Comparison of ENCODE assay signal across 16 mouse cellular contexts in the genomic region with DNA sequence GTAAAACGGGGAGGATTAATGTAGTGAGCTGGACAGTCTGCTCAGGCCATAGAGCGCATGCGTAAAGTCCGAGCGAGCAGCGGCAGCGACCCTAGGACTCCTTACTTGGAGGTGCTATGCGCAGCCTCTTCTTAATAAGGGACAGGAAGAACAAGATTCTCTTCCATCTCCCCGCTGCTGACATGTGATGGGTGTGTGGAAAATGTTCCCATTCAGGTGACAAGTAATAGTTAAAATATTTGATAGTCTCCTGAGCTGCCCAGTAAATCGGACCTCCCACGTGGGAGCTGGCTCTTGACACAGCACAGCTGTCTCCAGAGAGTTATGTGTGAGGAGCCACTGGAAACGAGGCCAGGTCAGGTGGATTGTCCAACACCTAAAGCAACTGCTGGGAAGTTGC. TPM values are rescaled to one million over a fixed set of nuclear protein-coding genes. Genes with fewer than 3 reads are reported as not detected.
A peak's percentile ranks its signal among the peaks of the same experiment; 100 is the strongest.
DNase-seq lines count a peak whose midpoint lies in the region; ATAC-seq and TF ChIP-seq lines count a peak whose summit lies in the region.
"Had no signal": no experiment of that assay in that cellular context is flagged by ENCODE, and none has a peak within 500 bp of the region (broad histone marks: within the 10 kb centered on the region; RNA-seq: fewer than 3 reads in every experiment).

No protein-coding gene starts in this region.

- 34% methylated on average over 12 of the region's 12 CpGs for WGBS in lung, postnatal 0 days
- 45% methylated on average over 12 of the region's 12 CpGs for WGBS in lung, adult 2 months
- 51% methylated on average over 12 of the region's 12 CpGs for WGBS in stomach, embryonic 16.5 days

- ATAC-seq in lung, postnatal 0 days = no peak
- ATAC-seq in stomach, embryonic 16.5 days (ENCODE audit: insufficient read depth, low FRiP score) = peak; percentile 69; the same call in 1 of the 2 replicates
- ATAC-seq in activated CD4-positive, CD25-positive, alpha-beta regulatory T cell, adult 4 months = no peak
- ATAC-seq: forebrain, embryonic 13.5 days; Patski had no signal

- H3K36me3 ChIP-seq in lung, postnatal 0 days (ENCODE audit: insufficient read depth, low read length) = no peaks in the 10 kb centered on the region
- H3K36me3 ChIP-seq in stomach, embryonic 16.5 days (ENCODE audit: control insufficient read depth, insufficient read depth, low read length) = no peaks in the 10 kb centered on the region
- H3K36me3 ChIP-seq: hindbrain, embryonic 12.5 days; liver, embryonic 13.5 days had no signal

- no peak for TF ChIP-seq POLR2A in lung, adult 2 months (IDR thresholded peaks at IDR 0.05; ENCODE audit: borderline replicate concordance, extremely low read depth, low read depth, low read length)

- no peak for TF ChIP-seq CTCF in lung, postnatal 0 days (IDR thresholded peaks at IDR 0.05)
- no peak for TF ChIP-seq CTCF in lung, adult 2 months (IDR thresholded peaks at IDR 0.05; ENCODE audit: insufficient read depth, low read length)

- peak; percentile 76 for DNase-seq in heart, adult 11 months
- no peak for DNase-seq in heart, adult 18-20 months
- no peak for DNase-seq in lung, postnatal 0 days (ENCODE audit: low spot score)
- DNase-seq in lung, adult 2 months = no peak
- DNase-seq in kidney, postnatal 36 days = peak; percentile 31 to 35
- DNase-seq in urinary bladder, postnatal 10 days (ENCODE audit: low spot score) = no peak
- DNase-seq: cerebellum, adult 18-20 months; gastrocnemius, postnatal 14 days; liver, embryonic 13.5 days; right cerebral cortex, postnatal 14 days; thymus, postnatal 25 days had no signal

- no peak overlapping the region for H3K9ac ChIP-seq in lung, postnatal 0 days (replicated peaks; ENCODE audit: low read depth)
- peak overlapping the region; percentile 42; the same call in 1 of the 2 replicates for H3K9ac ChIP-seq in stomach, embryonic 16.5 days (ENCODE audit: low read length)
- H3K9ac ChIP-seq: forebrain, embryonic 13.5 days; hindbrain, embryonic 12.5 days; liver, embryonic 13.5 days had no signal

- H3K27ac ChIP-seq in lung, postnatal 0 days (ENCODE audit: low read length) = no peak overlapping the region
- peak overlapping the region; percentile 72 for H3K27ac ChIP-seq in stomach, embryonic 16.5 days (ENCODE audit: low read length)
- H3K27ac ChIP-seq: forebrain, embryonic 13.5 days; hindbrain, embryonic 12.5 days; liver, embryonic 13.5 days had no signal

- peak overlapping the region; percentile 33 for H3K4me2 ChIP-seq in lung, postnatal 0 days (replicated peaks; ENCODE audit: low read depth, low read length)
- H3K4me2 ChIP-seq in stomach, embryonic 16.5 days (ENCODE audit: low read depth, low read length) = peak overlapping the region; percentile 43
- H3K4me2 ChIP-seq: forebrain, embryonic 13.5 days; hindbrain, embryonic 12.5 days; liver, embryonic 13.5 days had no signal

- no peak overlapping the region for H3K4me3 ChIP-seq in lung, postnatal 0 days (ENCODE audit: low read depth, low read length)
- no peak overlapping the region for H3K4me3 ChIP-seq in lung, adult 2 months (replicated peaks; ENCODE audit: extremely low read depth, low read depth, low read length)
- H3K4me3 ChIP-seq in stomach, embryonic 16.5 days (replicated peaks; ENCODE audit: low read length) = peak overlapping the region; percentile 21
- H3K4me3 ChIP-seq: forebrain, embryonic 13.5 days; hindbrain, embryonic 12.5 days; liver, embryonic 13.5 days had no signal

- H3K27me3 ChIP-seq in lung, postnatal 0 days (replicated peaks; ENCODE audit: insufficient read depth, low read length) = no peaks in the 10 kb centered on the region
- no peaks in the 10 kb centered on the region for H3K27me3 ChIP-seq in stomach, embryonic 16.5 days (ENCODE audit: control insufficient read depth, insufficient read depth, low read length)
- H3K27me3 ChIP-seq: forebrain, embryonic 13.5 days; hindbrain, embryonic 12.5 days; liver, embryonic 13.5 days; Patski had no signal

- no peak for TF ChIP-seq EP300 in lung, postnatal 0 days (IDR thresholded peaks at IDR 0.05)

- no peaks in the 10 kb centered on the region for H3K9me3 ChIP-seq in lung, postnatal 0 days (ENCODE audit: low read length)
- H3K9me3 ChIP-seq in stomach, embryonic 16.5 days (replicated peaks; ENCODE audit: control insufficient read depth, low read length) = no peaks in the 10 kb centered on the region
- H3K9me3 ChIP-seq: forebrain, embryonic 13.5 days; hindbrain, embryonic 12.5 days; liver, embryonic 13.5 days had no signal

- H3K4me1 ChIP-seq in lung, postnatal 0 days (ENCODE audit: insufficient read depth, low read depth, low read length) = no peaks in the 10 kb centered on the region
- H3K4me1 ChIP-seq in lung, adult 2 months (ENCODE audit: control insufficient read depth, insufficient read depth, low read length) = no peaks in the 10 kb centered on the region
- peaks cover 7% of the 10 kb centered on the region for H3K4me1 ChIP-seq in stomach, embryonic 16.5 days (ENCODE audit: control insufficient read depth, insufficient read depth, low read length)
- H3K4me1 ChIP-seq: forebrain, embryonic 13.5 days; hindbrain, embryonic 12.5 days; liver, embryonic 13.5 days had no signal

RNA-seq across cellular contexts. Expression of gene Camk1d, which starts 32.2 kb away (rescaled TPM):
- 1 to 10 TPM; 3.9 to 4.8 TPM for total RNA-seq in heart, adult 18-20 months (2021)
- 2.2 and 2.5 TPM in 2 replicates for polyA plus RNA-seq in lung, postnatal 0 days (2015; fragmentation: Nextera tagmentation; extraction: Ambion mirVana)
- 3.8 and 6.2 TPM in 2 replicates for polyA plus RNA-seq in lung, adult 2 months (2012; rRNA removed)
- 10.4 and 11.3 TPM in 2 replicates for polyA plus RNA-seq in stomach, embryonic 16.5 days (2015; fragmentation: Nextera tagmentation; extraction: Ambion mirVana)
- polyA plus RNA-seq in activated CD4-positive, CD25-positive, alpha-beta regulatory T cell, adult 4 months (2017; shearing (Covaris generic)) = 10 to 100 TPM in 1 of 2 experiments, 1 to 10 TPM in 1; 8.3 to 10.5 TPM

Comparison
In these comparisons a context has a peak if more than half of its experiments do, and no peak if none do; other contexts are left out.
1. DNase-seq: peak in heart, adult 11 months (single experiment) and kidney, postnatal 36 days (2 of 2); none in heart, adult 18-20 months (0 of 2), lung, postnatal 0 days (single experiment), lung, adult 2 months (single experiment) and urinary bladder, postnatal 10 days (single experiment).